Mouse (Mus musculus) spleen, embryonic (tissue): ENCODE data around the gene Ank.

Source experiments
- CTCF ChIA-PET: fragments of 350-600 bp; sonication (Branson Sonifier 250); formaldehyde crosslinking; loops from one replicate; lab custom pipeline; 2022; lab: Charles Lee

Gene Ank

GRCm38 (mm10) chr15:27593717-27594116 is 127.2 kb downstream of the Ank start:
- CTCF ChIA-PET: interaction anchor here (0.6 to 1.5 kb wide), 3 partner anchors 10 to 158 kb away, joined by 3 to 8 read pairs (median 3); no protein-coding TSS in a partner anchor

GRCm38 (mm10) chr15:27594973-27595372 is 128.5 kb downstream of the Ank start:
- CTCF ChIA-PET: interaction anchor here (1.4 kb wide), 1 partner anchor 32 kb away, joined by 3 read pairs; no protein-coding TSS in a partner anchor

- CTCF ChIA-PET: interaction anchor here (1.4 kb wide), 1 partner anchor 32 kb away, joined by 3 read pairs; no protein-coding TSS in a partner anchor
Measured at GRCm38 (mm10) chr15:27595560-27595959, 129.1 kb downstream of the Ank start.

- CTCF ChIA-PET: no interaction called here
Measured at GRCm38 (mm10) chr15:27596463-27597140, 130.1 kb downstream of the Ank start.

- CTCF ChIA-PET: no interaction called here
Measured at GRCm38 (mm10) chr15:27597516-27597915, 131.0 kb downstream of the Ank start.

GRCm38 (mm10) chr15:27598786-27599385 is 132.4 kb downstream of the Ank start:
- CTCF ChIA-PET: interaction anchor here (0.6 to 1.1 kb wide), 3 partner anchors 9 to 42 kb away, joined by 5 to 18 read pairs (median 10); no protein-coding TSS in a partner anchor

- CTCF ChIA-PET: no interaction called here
Measured at GRCm38 (mm10) chr15:27600524-27600923, 134.0 kb downstream of the Ank start.

GRCm38 (mm10) chr15:27604558-27604957 is 138.1 kb downstream of the Ank start:
- CTCF ChIA-PET: interaction anchor here (0.6 kb wide), 1 partner anchor 11 kb away, joined by 3 read pairs; no protein-coding TSS in a partner anchor

GRCm38 (mm10) chr15:27605252-27605651 is 138.8 kb downstream of the Ank start:
- CTCF ChIA-PET: no interaction called here

- CTCF ChIA-PET: interaction anchor here (0.7 kb wide), 1 partner anchor 652 kb away, joined by 21 read pairs; no protein-coding TSS in a partner anchor
Measured at GRCm38 (mm10) chr15:27609554-27609953, 143.1 kb downstream of the Ank start.

GRCm38 (mm10) chr15:27612533-27613221 is 146.2 kb downstream of the Ank start:
- CTCF ChIA-PET: interaction anchor here (0.5 to 0.8 kb wide), 4 partner anchors 30 to 286 kb away, joined by 3 to 5 read pairs (median 3); no protein-coding TSS in a partner anchor

GRCm38 (mm10) chr15:27613255-27613654 is 146.8 kb downstream of the Ank start:
- CTCF ChIA-PET: interaction anchor here (0.5 to 0.8 kb wide), 4 partner anchors 31 to 287 kb away, joined by 3 to 5 read pairs (median 3); no protein-coding TSS in a partner anchor

- CTCF ChIA-PET: interaction anchor here (1.3 kb wide), 1 partner anchor 11 kb away, joined by 3 read pairs; no protein-coding TSS in a partner anchor
Measured at GRCm38 (mm10) chr15:27616159-27616558, 149.7 kb downstream of the Ank start.

GRCm38 (mm10) chr15:27617227-27617626 is 150.8 kb downstream of the Ank start:
- CTCF ChIA-PET: no interaction called here

GRCm38 (mm10) chr15:27618778-27619533 is 152.5 kb downstream of the Ank start:
- CTCF ChIA-PET: interaction anchor here (0.6 kb wide), 1 partner anchor 27 kb away, joined by 7 read pairs; no protein-coding TSS in a partner anchor

- CTCF ChIA-PET: no interaction called here
Measured at GRCm38 (mm10) chr15:27619683-27620082, 153.2 kb downstream of the Ank start.

GRCm38 (mm10) chr15:27620475-27621185 is 154.2 kb downstream of the Ank start:
- CTCF ChIA-PET: interaction anchor here (0.6 kb wide), 1 partner anchor 22 kb away, joined by 3 read pairs; no protein-coding TSS in a partner anchor

GRCm38 (mm10) chr15:27623286-27623685 is 156.8 kb downstream of the Ank start:
- CTCF ChIA-PET: interaction anchor here (0.6 kb wide), 1 partner anchor 536 kb away, joined by 4 read pairs; no protein-coding TSS in a partner anchor

- CTCF ChIA-PET: interaction anchor here (1.3 kb wide), 1 partner anchor 17 kb away, joined by 4 read pairs; no protein-coding TSS in a partner anchor
Measured at GRCm38 (mm10) chr15:27625014-27625889, 158.8 kb downstream of the Ank start.
